Mouse (Mus musculus): ENCODE measurements at regions not wholly inside any gene's neighbourhood (a gene's known extent, or its start where the extent isn't known, plus 50 kb on each side); places are given as distances from the start of the nearest gene placed in this dataset.

GRCm38 (mm10) chr9:61014151-61014550 is 219.8 kb downstream of the Uaca start:
- WGBS, result 86% methylated on average over 8 of the region's 8 CpGs
- no peaks in the 10 kb centered on the region for H3K4me1 ChIP-seq (ENCODE audit: control insufficient read depth, insufficient read depth, low read length)
- no peak for TF ChIP-seq POLR2A (IDR thresholded peaks at IDR 0.05; ENCODE audit: borderline replicate concordance, insufficient read depth, low read length)
- no peak for TF ChIP-seq CTCF (IDR thresholded peaks at IDR 0.05; ENCODE audit: borderline replicate concordance, insufficient read depth, low read depth, low read length)

GRCm38 (mm10) chr9:61015374-61015890 is 221.1 kb downstream of the Uaca start:
- DNase-seq, result no peak
- Histone ChIP-seq H3K27ac (ENCODE audit: insufficient read depth, low read length) (no peak overlapping the region), H3K4me1 (ENCODE audit: control insufficient read depth, insufficient read depth, low read length) (no peaks in the 10 kb centered on the region), H3K27me3 (ENCODE audit: control insufficient read depth, insufficient read depth, low read length) (no peaks in the 10 kb centered on the region), H3K4me3 (replicated peaks; ENCODE audit: insufficient read depth, low read depth, low read length) (no peak overlapping the region)
- TF ChIP-seq POLR2A (IDR thresholded peaks at IDR 0.05; ENCODE audit: borderline replicate concordance, insufficient read depth, low read length), result no peak
- TF ChIP-seq CTCF (IDR thresholded peaks at IDR 0.05; ENCODE audit: borderline replicate concordance, insufficient read depth, low read depth, low read length), result no peak
- 85% methylated on average over 15 of the region's 15 CpGs for WGBS

More at GRCm38 (mm10) chr9:61014151-61014550, 219.8 kb downstream of the Uaca start:
- DNase-seq, result no peak
- Histone ChIP-seq H3K4me3 (replicated peaks; ENCODE audit: insufficient read depth, low read depth, low read length) (no peak overlapping the region), H3K27ac (ENCODE audit: insufficient read depth, low read length) (no peak overlapping the region), H3K27me3 (ENCODE audit: control insufficient read depth, insufficient read depth, low read length) (no peaks in the 10 kb centered on the region)

GRCm38 (mm10) chr9:61016673-61017072 is 222.3 kb downstream of the Uaca start:
- Histone ChIP-seq H3K27me3 (ENCODE audit: control insufficient read depth, insufficient read depth, low read length) (no peaks in the 10 kb centered on the region), H3K4me1 (ENCODE audit: control insufficient read depth, insufficient read depth, low read length) (no peaks in the 10 kb centered on the region), H3K27ac (ENCODE audit: insufficient read depth, low read length) (no peak overlapping the region), H3K4me3 (replicated peaks; ENCODE audit: insufficient read depth, low read depth, low read length) (no peak overlapping the region)
- WGBS, result 73% methylated on average over 10 of the region's 10 CpGs
- TF ChIP-seq CTCF (IDR thresholded peaks at IDR 0.05; ENCODE audit: borderline replicate concordance, insufficient read depth, low read depth, low read length) (no peak), POLR2A (IDR thresholded peaks at IDR 0.05; ENCODE audit: borderline replicate concordance, insufficient read depth, low read length) (no peak)
- no peak for DNase-seq

- no peak overlapping the region for H3K4me3 ChIP-seq (replicated peaks; ENCODE audit: insufficient read depth, low read depth, low read length)
- WGBS, result 91% methylated on average over 4 of the region's 4 CpGs
- H3K4me1 ChIP-seq (ENCODE audit: control insufficient read depth, insufficient read depth, low read length), result no peaks in the 10 kb centered on the region
- no peaks in the 10 kb centered on the region for H3K27me3 ChIP-seq (ENCODE audit: control insufficient read depth, insufficient read depth, low read length)
- H3K27ac ChIP-seq (ENCODE audit: insufficient read depth, low read length), result no peak overlapping the region
- TF ChIP-seq POLR2A (IDR thresholded peaks at IDR 0.05; ENCODE audit: borderline replicate concordance, insufficient read depth, low read length) (no peak), CTCF (IDR thresholded peaks at IDR 0.05; ENCODE audit: borderline replicate concordance, insufficient read depth, low read depth, low read length) (peak; percentile 25; the same call in 1 of the 2 replicates)
- DNase-seq, result no peak
Observed at GRCm38 (mm10) chr9:61019938-61020337, 225.6 kb downstream of the Uaca start.

GRCm38 (mm10) chr9:61021810-61022209 is 227.5 kb downstream of the Uaca start:
- WGBS, result 95% methylated on average over 5 of the region's 5 CpGs
- Histone ChIP-seq H3K27me3 (ENCODE audit: control insufficient read depth, insufficient read depth, low read length) (no peaks in the 10 kb centered on the region), H3K27ac (ENCODE audit: insufficient read depth, low read length) (no peak overlapping the region), H3K4me3 (replicated peaks; ENCODE audit: insufficient read depth, low read depth, low read length) (no peak overlapping the region), H3K4me1 (ENCODE audit: control insufficient read depth, insufficient read depth, low read length) (no peaks in the 10 kb centered on the region)
- DNase-seq, result no peak
- no peak for TF ChIP-seq POLR2A (IDR thresholded peaks at IDR 0.05; ENCODE audit: borderline replicate concordance, insufficient read depth, low read length)
- TF ChIP-seq CTCF (IDR thresholded peaks at IDR 0.05; ENCODE audit: borderline replicate concordance, insufficient read depth, low read depth, low read length), result no peak

GRCm38 (mm10) chr9:61022371-61023026 is 228.2 kb downstream of the Uaca start:
- no peak overlapping the region for H3K27ac ChIP-seq (ENCODE audit: insufficient read depth, low read length)
- 93% methylated on average over 6 of the region's 6 CpGs for WGBS
- H3K27me3 ChIP-seq (ENCODE audit: control insufficient read depth, insufficient read depth, low read length), result no peaks in the 10 kb centered on the region
- H3K4me1 ChIP-seq (ENCODE audit: control insufficient read depth, insufficient read depth, low read length), result no peaks in the 10 kb centered on the region
- no peak for TF ChIP-seq POLR2A (IDR thresholded peaks at IDR 0.05; ENCODE audit: borderline replicate concordance, insufficient read depth, low read length)
- no peak for TF ChIP-seq CTCF (IDR thresholded peaks at IDR 0.05; ENCODE audit: borderline replicate concordance, insufficient read depth, low read depth, low read length)
- DNase-seq, result no peak
- H3K4me3 ChIP-seq (replicated peaks; ENCODE audit: insufficient read depth, low read depth, low read length), result no peak overlapping the region

- Histone ChIP-seq H3K27ac (ENCODE audit: insufficient read depth, low read length) (no peak overlapping the region), H3K4me3 (replicated peaks; ENCODE audit: insufficient read depth, low read depth, low read length) (no peak overlapping the region), H3K4me1 (ENCODE audit: control insufficient read depth, insufficient read depth, low read length) (no peaks in the 10 kb centered on the region), H3K27me3 (ENCODE audit: control insufficient read depth, insufficient read depth, low read length) (no peaks in the 10 kb centered on the region)
- TF ChIP-seq CTCF (IDR thresholded peaks at IDR 0.05; ENCODE audit: borderline replicate concordance, insufficient read depth, low read depth, low read length) (no peak), POLR2A (IDR thresholded peaks at IDR 0.05; ENCODE audit: borderline replicate concordance, insufficient read depth, low read length) (no peak)
- 94% methylated on average over 6 of the region's 6 CpGs for WGBS
- DNase-seq, result no peak
Observed at GRCm38 (mm10) chr9:61025341-61025740, 231.0 kb downstream of the Uaca start.

GRCm38 (mm10) chr9:61028775-61029401 is 234.5 kb downstream of the Uaca start:
- Histone ChIP-seq H3K4me1 (ENCODE audit: control insufficient read depth, insufficient read depth, low read length) (peaks cover 15% of the 10 kb centered on the region), H3K4me3 (replicated peaks; ENCODE audit: insufficient read depth, low read depth, low read length) (no peak overlapping the region), H3K27ac (ENCODE audit: insufficient read depth, low read length) (no peak overlapping the region), H3K27me3 (ENCODE audit: control insufficient read depth, insufficient read depth, low read length) (no peaks in the 10 kb centered on the region)
- TF ChIP-seq POLR2A (IDR thresholded peaks at IDR 0.05; ENCODE audit: borderline replicate concordance, insufficient read depth, low read length), result no peak
- 91% methylated on average over 12 of the region's 12 CpGs for WGBS
- no peak for DNase-seq

Data from cerebellum, adult 2 months (tissue).